ENCODE assay signal across 16 mouse cellular contexts in the genomic region with DNA sequence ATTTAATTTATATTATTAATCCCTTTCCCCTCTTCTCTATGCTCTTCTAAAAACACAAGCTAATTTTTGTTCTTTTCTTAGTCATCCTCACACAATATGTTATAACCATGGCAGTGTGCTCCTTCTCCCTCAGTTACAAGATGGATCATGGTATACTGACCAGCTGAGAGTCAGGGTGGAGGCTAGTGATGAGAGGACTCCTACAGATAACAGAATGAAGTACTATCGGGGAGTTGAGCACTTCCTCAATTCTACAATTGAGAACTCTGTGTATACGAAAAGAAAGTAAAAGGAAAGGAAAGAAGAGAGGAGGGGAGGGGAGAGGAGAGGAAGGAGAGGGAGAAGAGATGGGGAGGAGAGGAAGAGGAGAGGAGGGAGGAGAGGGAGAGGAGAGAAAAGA.
"Had no signal": no experiment of that assay in that cellular context is flagged by ENCODE, and none has a peak within 500 bp of the region (broad histone marks: within the 10 kb centered on the region; RNA-seq: fewer than 3 reads in every experiment).

No protein-coding gene starts in this region.

- H3K27me3 ChIP-seq: neural tube, embryonic 12.5 days; neural tube, embryonic 13.5 days; neural tube, embryonic 15.5 days; stomach, embryonic 15.5 days had no signal

- H3K36me3 ChIP-seq: neural tube, embryonic 12.5 days; neural tube, embryonic 13.5 days; neural tube, embryonic 15.5 days; stomach, embryonic 15.5 days had no signal

- H3K4me1 ChIP-seq: neural tube, embryonic 12.5 days; neural tube, embryonic 13.5 days; neural tube, embryonic 15.5 days; stomach, embryonic 15.5 days had no signal

- H3K4me2 ChIP-seq: neural tube, embryonic 12.5 days; neural tube, embryonic 13.5 days; neural tube, embryonic 15.5 days; stomach, embryonic 15.5 days had no signal

- DNase-seq: retina, postnatal 1 day; right cerebral cortex, adult 18-20 months; right cerebral cortex, postnatal 14 days; right cerebral cortex, postnatal 25 days; right cerebral cortex, postnatal 4 days; spleen, adult 18-20 months; thymus, adult 2 months; thymus, postnatal 14 days; thymus, postnatal 25 days; thymus, postnatal 36 days; thymus, postnatal 4 days had no signal

- H3K9me3 ChIP-seq: neural tube, embryonic 12.5 days; neural tube, embryonic 13.5 days; neural tube, embryonic 15.5 days; stomach, embryonic 15.5 days had no signal

- H3K27ac ChIP-seq: neural tube, embryonic 12.5 days; neural tube, embryonic 13.5 days; neural tube, embryonic 15.5 days; stomach, embryonic 15.5 days; stomach, postnatal 0 days had no signal

- H3K4me3 ChIP-seq: neural tube, embryonic 12.5 days; neural tube, embryonic 13.5 days; neural tube, embryonic 15.5 days; stomach, embryonic 15.5 days had no signal

- H3K9ac ChIP-seq: neural tube, embryonic 12.5 days; neural tube, embryonic 13.5 days; neural tube, embryonic 15.5 days; stomach, embryonic 15.5 days had no signal
